Mouse (Mus musculus) kidney, postnatal 0 days (tissue): ENCODE measurements around the gene Srl. TPM values are rescaled to one million over a fixed set of nuclear protein-coding genes. Genes with fewer than 3 reads are reported as not detected.

Experiments used
- ATAC-seq: fragments of 200-750 bp; cut with Nextera tagmentation; replicated peaks from 2 replicates; pipeline ENCODE4 v1.8.0; 2017; ENCODE audit warnings: low read depth, moderate number of reproducible peaks, moderate TSS enrichment, moderate library complexity; ENCODE audit not compliant: low FRiP score
- DNase-seq: peaks from one replicate; pipeline ENCODE4 v3.0.0-alpha.2; 2016; ENCODE audit warnings: low spot score
- H3K27ac ChIP-seq: fragments of 300-500 bp; sonication (generic); 2 replicates; pipeline ENCODE4 v1.5.1; 2014; ENCODE audit warnings: mild to moderate bottlenecking
- H3K27me3 ChIP-seq: fragments of 300-500 bp; sonication (generic); 2 replicates; pipeline ENCODE4 v1.6.1; 2014; ENCODE audit warnings: low read length, mixed read lengths; ENCODE audit not compliant: insufficient read depth
- H3K36me3 ChIP-seq: fragments of 300-500 bp; sonication (generic); 2 replicates; pipeline ENCODE4 v1.6.1; 2014; ENCODE audit warnings: low read length, mixed read lengths; ENCODE audit not compliant: insufficient read depth
- H3K4me1 ChIP-seq: fragments of 300-500 bp; sonication (generic); replicated peaks from 2 replicates; pipeline ENCODE4 v1.6.1; 2014; ENCODE audit warnings: antibody characterized with exemption, low read length, mixed read lengths; ENCODE audit not compliant: insufficient read depth
- H3K4me2 ChIP-seq: fragments of 300-500 bp; sonication (generic); 2 replicates; pipeline ENCODE4 v1.6.1; 2014; ENCODE audit warnings: mild to moderate bottlenecking, low read length, moderate library complexity, mixed read lengths
- H3K4me3 ChIP-seq: fragments of 300-500 bp; sonication (generic); replicated peaks from 2 replicates; pipeline ENCODE4 v1.5.1; 2014; ENCODE audit warnings: low read depth, low read length
- H3K9ac ChIP-seq: fragments of 300-500 bp; sonication (generic); 2 replicates; pipeline ENCODE4 v1.6.1; 2014; ENCODE audit warnings: low read depth, low read length
- H3K9me3 ChIP-seq: fragments of 300-500 bp; sonication (generic); replicated peaks from 2 replicates; pipeline ENCODE4 v1.6.1; 2016; ENCODE audit warnings: low read length, inconsistent platforms, mixed read lengths
- CTCF ChIP-seq: IDR thresholded peaks from 2 replicates; pipeline ENCODE4 v1.5.1; 2016; ENCODE audit warnings: antibody characterized with exemption, low read depth, mild to moderate bottlenecking, moderate library complexity
- WGBS: fragments of 180-500 bp; shearing (Covaris S2); extraction: QIAGEN DNeasy Blood & Tissue Kit; methylation state at CpG from one replicate; pipeline ENCODE4 v1.1.7; 2014; 5-methylcytosine and 5-hydroxymethylcytosine counted together
- polyA plus RNA-seq: library from polyadenylated mRNA; unstranded; fragments of >200 nt; fragmentation: Nextera tagmentation; extraction: Ambion mirVana; gene quantifications from 2 replicates; pipeline ENCODE4 v1.2.1, GENCODE M21; 2015

Srl gene
- polyA plus RNA-seq, 1 experiment from 2014 or later: 8.5 TPM

DNA sequence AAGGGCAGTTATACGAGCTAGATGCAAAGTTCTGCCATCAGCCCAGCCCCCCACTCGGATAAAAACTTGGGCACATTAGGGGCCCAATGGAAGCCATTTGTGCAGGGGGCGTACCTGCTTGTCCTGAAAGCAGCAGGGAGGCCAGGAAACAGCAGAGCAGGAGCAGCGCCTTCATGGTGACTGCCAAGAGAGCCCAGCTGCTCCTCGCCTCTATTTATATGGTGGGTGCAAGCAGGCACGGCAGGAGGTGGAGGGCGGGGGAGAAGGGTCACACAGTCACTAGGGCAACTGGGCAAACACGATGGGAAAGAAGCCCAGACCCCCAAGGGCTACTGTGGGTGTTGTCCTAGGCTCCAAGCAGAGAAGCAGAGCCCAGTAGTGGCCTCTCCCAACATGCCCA lies 18.7 kb downstream of the Srl start:
- H3K36me3 ChIP-seq: no peaks in the 10 kb centered on the region
- H3K4me3 ChIP-seq: no peak overlapping the region
- H3K27ac ChIP-seq: no peak overlapping the region
- WGBS: 44% methylated on average over 8 of the region's 8 CpGs
- no peak for ATAC-seq
- no peak for TF ChIP-seq CTCF
- no peaks in the 10 kb centered on the region for H3K27me3 ChIP-seq
- no peaks in the 10 kb centered on the region for H3K9me3 ChIP-seq
- no peak for DNase-seq
- no peak overlapping the region for H3K9ac ChIP-seq
- H3K4me2 ChIP-seq: no peak overlapping the region
- no peaks in the 10 kb centered on the region; the same call in 1 of the 2 replicates for H3K4me1 ChIP-seq

DNA sequence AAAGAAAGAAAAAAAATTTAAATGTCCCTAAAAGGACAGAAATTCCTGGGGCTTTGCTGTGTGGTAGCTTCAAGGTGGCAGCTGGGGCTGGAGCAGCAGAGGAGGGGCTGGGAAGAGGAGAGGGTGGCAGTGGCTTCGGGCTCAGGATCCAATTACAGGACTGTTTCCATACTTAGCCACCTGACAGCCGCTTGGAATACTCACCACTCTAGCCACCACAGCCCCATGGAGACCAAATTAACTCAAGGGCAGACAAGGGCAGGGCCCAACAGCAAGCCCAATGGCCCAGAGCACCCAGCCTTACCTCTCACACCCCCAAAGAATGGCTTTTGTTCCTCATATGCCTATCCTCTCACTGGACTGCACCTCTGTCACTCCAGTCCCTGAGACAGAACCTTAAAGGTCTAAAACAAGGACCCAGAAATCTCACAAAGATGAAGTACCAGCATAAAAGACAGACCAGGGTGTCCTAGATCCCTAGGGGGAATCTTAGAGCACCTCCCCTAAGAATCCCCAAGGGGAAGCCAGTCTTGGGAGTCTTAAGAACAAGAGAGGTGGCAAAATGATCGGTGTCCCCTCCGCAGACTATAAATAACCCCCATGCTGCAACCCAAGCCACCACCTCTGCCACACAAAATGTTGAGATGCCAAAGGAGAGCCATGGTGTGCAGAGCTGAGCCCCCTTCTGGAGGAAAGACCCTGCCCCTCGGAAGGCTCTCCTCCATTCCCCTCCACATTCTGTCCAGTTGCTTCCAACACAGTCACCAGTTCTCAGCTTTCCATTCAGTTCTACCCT lies 19.7 kb downstream of the Srl start:
- Histone ChIP-seq H3K27me3 (no peaks in the 10 kb centered on the region), H3K4me3 (no peak overlapping the region), H3K36me3 (no peaks in the 10 kb centered on the region), H3K4me1 (no peaks in the 10 kb centered on the region; the same call in 1 of the 2 replicates), H3K9me3 (no peaks in the 10 kb centered on the region), H3K4me2 (no peak overlapping the region), H3K9ac (no peak overlapping the region), H3K27ac (no peak overlapping the region)
- peak; percentile 67 for DNase-seq
- no peak for TF ChIP-seq CTCF
- peak; percentile 72 for ATAC-seq
- 55% methylated on average over 5 of the region's 5 CpGs for WGBS

DNA sequence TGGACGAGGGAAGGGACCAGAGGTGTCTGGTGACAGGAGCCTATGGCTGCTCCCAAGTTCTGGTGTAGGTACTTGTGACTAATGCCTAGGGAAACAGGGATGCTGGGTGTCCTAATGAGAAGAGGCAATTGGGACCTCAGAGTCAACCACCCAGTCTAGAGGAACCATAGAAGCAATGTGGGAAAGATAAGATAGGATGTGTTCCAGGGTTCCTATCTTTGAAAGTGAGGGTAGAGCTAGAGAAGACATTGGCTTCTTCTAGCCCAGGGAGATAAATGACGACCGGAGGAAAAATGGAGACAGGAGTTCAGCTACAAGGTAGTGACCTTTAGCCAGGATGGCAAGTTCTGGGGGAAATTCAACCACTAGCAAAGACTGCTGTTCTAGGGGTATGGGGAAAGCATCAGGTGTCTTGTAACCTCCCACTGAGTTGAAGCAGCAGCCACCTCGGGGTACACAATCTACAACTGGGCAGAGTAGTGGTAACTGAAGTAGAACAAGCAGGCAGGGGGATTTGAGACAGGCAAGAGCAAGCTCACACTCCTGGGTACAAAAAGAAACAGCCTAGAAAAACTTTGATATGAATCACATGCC lies 20.4 kb downstream of the Srl start:
- Histone ChIP-seq H3K4me1 (no peaks in the 10 kb centered on the region; the same call in 1 of the 2 replicates), H3K9me3 (no peaks in the 10 kb centered on the region), H3K4me2 (no peak overlapping the region), H3K36me3 (no peaks in the 10 kb centered on the region), H3K27ac (no peak overlapping the region), H3K9ac (no peak overlapping the region), H3K27me3 (no peaks in the 10 kb centered on the region), H3K4me3 (no peak overlapping the region)
- no peak for DNase-seq
- 50% methylated on average over 4 of the region's 4 CpGs for WGBS
- no peak for TF ChIP-seq CTCF
- ATAC-seq: no peak

DNA sequence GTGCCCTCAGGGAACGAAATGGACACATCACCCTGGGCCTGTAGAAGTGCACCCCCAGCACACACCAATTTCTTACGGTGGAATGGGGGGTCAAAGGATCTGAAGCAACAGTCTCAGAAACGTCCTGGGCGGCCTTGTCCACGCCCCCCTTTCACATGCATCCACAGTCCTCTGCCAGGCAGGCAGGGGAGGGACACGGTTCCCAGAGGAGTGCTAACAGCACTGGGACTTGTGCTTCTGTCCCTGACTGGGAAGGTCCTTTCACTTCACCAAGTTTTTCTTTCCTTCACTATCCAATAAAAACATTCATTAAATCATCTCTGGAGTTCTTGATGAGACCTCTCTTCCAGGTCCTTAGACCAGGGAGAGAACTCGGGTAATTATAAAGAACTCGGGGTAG lies 20.9 kb downstream of the Srl start:
- Histone ChIP-seq H3K4me2 (no peak overlapping the region), H3K4me3 (no peak overlapping the region), H3K9me3 (no peaks in the 10 kb centered on the region), H3K27me3 (no peaks in the 10 kb centered on the region), H3K36me3 (no peaks in the 10 kb centered on the region), H3K27ac (no peak overlapping the region), H3K4me1 (no peaks in the 10 kb centered on the region; the same call in 1 of the 2 replicates), H3K9ac (no peak overlapping the region)
- no peak for DNase-seq
- no peak for TF ChIP-seq CTCF
- 54% methylated on average over 8 of the region's 8 CpGs for WGBS
- ATAC-seq: no peak

DNA sequence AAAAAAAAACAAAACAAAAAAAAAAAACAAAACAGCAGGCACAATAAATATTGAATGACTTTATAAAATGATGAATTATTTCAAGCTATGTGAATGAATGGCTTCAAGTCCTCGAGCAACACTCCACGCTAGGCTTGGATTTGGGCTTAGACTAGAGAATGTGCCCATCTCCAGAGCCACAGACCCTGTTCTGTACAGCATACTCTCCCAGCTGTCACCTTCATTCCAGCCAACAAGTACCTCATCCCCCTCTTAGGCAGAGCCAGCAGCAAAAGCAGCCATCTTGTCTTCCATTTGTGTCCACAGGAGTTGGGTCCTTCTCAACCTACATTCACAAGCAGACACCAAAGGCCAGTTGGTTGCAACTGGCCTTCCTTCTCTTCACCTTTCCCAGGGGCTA lies 21.8 kb downstream of the Srl start:
- Histone ChIP-seq H3K27ac (no peak overlapping the region), H3K4me2 (no peak overlapping the region), H3K9ac (no peak overlapping the region), H3K27me3 (no peaks in the 10 kb centered on the region), H3K36me3 (no peaks in the 10 kb centered on the region), H3K4me3 (no peak overlapping the region), H3K9me3 (no peaks in the 10 kb centered on the region), H3K4me1 (no peaks in the 10 kb centered on the region; the same call in 1 of the 2 replicates)
- WGBS: 94% methylated on average over 2 of the region's 2 CpGs
- ATAC-seq: no peak
- no peak for TF ChIP-seq CTCF
- DNase-seq: no peak

DNA sequence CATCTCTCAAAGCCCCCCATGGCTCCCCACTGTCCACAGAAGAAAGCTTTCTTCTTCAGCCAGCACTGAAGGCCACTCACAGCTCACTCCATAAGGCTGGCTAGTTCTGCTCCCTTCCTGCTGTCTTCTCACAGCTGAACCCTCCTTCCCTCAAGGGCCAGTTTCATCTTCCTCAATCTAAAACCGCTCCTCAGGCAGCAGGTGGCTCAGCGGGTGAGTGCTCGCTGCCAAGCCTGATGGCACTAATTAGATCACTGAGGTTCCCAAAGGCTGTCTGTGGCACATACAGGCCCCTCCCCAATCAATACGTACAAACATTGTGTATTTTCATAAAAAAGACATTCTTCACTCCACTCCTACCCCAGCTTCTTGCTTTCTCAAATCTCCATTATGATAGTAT lies 22.5 kb downstream of the Srl start:
- H3K4me2 ChIP-seq: no peak overlapping the region
- TF ChIP-seq CTCF: no peak
- WGBS: 84% methylated on average over 4 of the region's 4 CpGs
- H3K9me3 ChIP-seq: no peaks in the 10 kb centered on the region
- no peaks in the 10 kb centered on the region for H3K36me3 ChIP-seq
- no peak overlapping the region for H3K27ac ChIP-seq
- H3K9ac ChIP-seq: no peak overlapping the region
- DNase-seq (no peak), ATAC-seq (no peak)
- no peaks in the 10 kb centered on the region for H3K27me3 ChIP-seq
- H3K4me1 ChIP-seq: no peaks in the 10 kb centered on the region; the same call in 1 of the 2 replicates
- H3K4me3 ChIP-seq: no peak overlapping the region
